Mouse (Mus musculus) E14TG2a.4 (cell line): ENCODE measurements at regions not wholly inside any gene's neighbourhood (a gene's known extent, or its start where the extent isn't known, plus 50 kb on each side); places are given as distances from the start of the nearest gene placed in this dataset.

Source experiments
- CTCF ChIP-seq: conservative IDR thresholded peaks from 2 replicates; pipeline ENCODE4 v1.5.1; 2014; ENCODE audit warnings: low read length
- NANOG ChIP-seq: IDR thresholded peaks from 2 replicates; pipeline ENCODE4 v1.6.1; 2014; ENCODE audit warnings: borderline replicate concordance, low read length, mixed read lengths
- POU5F1 ChIP-seq: IDR thresholded peaks from 2 replicates; pipeline ENCODE4 v1.6.1; 2014; ENCODE audit warnings: low read length, borderline replicate concordance

GRCm38 (mm10) chr4:142574528-142574927 lies 335.3 kb upstream of the Kazn start:
- TF ChIP-seq CTCF (no peak), POU5F1 (no peak), NANOG (no peak)
